Mouse (Mus musculus) yolk sac, embryonic 10.5 days (tissue): Measurements from ENCODE around the gene Mast3.

Experiments used
- DNase-seq: peaks from one replicate; pipeline ENCODE4 v3.0.0-alpha.2; 2017; ENCODE audit warnings: low spot score

The Mast3 gene

DNA sequence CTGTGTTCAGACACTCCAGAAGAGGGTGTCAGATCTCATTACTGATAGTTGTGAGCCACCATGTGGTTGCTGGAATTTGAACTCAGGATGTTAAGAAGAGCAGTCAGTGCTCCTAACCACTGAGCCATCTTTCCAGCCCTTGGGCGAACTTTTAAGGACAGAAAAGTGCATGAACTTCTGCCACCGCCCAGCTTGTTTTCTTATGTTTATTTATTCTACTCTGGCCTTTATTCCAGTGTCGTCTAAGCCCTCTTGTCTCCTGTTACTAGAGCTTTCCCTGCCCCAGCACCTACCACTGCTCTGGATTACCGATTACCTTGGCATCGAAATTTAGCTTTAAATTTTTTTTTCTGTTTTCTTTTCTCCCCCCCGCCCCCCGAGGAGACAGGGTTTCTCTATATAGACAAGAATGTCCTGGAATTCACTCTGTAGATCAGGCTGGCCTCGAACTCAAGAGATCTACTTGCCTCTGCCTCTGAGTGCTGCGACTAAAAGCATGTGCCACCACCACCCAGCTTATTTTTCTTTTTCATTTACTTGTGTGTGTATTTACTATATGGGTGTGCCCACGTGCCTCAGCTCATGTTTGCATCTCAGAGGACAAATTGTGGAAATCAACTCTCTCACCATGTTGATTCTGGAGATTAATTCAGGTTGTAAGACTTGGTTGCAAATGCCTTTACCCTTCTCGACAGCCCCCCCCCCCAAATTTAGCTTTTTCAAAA lies 1.9 kb downstream of the Mast3 start:
- no peak for DNase-seq

DNA sequence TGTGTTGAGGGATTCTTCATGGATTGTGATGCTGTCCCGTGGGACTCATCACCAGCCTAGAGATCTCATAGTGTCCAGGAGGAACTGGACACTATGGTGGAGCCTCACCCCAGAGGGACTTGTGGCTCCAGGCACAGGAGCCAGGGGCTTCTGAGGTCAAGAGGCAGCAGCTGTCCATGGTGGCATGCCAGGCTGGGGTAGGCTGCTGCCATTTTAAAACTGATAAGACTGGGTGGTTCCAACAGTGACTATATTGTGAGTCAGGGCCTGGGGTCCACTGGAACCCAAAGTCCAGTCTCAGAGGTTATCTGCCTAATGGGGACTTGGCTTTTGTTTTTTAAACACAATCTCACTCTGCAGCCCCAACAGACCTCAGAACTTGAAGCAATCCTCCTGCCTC lies 3.0 kb downstream of the Mast3 start:
- no peak for DNase-seq

DNA sequence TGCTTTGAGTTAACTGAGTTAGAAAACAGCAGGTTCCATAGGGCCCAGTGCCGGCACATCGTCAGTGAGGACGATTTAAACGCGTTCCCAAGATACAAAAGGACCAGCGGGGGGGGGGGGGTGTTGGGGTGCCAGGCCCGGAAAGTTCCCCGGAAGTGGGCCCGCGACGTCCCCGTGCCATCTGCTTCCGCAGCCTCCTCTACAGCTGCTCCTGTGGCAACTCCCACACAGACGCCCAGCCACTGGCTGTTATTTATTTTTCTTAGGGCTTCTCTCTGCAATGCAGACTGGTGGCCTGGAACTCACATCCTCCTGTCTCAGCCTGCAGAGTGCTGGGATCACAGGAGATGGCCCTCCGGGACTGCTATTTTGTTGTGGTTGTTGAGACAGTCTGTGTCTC lies 3.7 kb downstream of the Mast3 start:
- no peak for DNase-seq

GRCm38 (mm10) chr8:70800648-70801047 lies 4.2 kb downstream of the Mast3 start:
- no peak for DNase-seq

GRCm38 (mm10) chr8:70798281-70798680 lies 6.6 kb downstream of the Mast3 start:
- no peak for DNase-seq

DNA sequence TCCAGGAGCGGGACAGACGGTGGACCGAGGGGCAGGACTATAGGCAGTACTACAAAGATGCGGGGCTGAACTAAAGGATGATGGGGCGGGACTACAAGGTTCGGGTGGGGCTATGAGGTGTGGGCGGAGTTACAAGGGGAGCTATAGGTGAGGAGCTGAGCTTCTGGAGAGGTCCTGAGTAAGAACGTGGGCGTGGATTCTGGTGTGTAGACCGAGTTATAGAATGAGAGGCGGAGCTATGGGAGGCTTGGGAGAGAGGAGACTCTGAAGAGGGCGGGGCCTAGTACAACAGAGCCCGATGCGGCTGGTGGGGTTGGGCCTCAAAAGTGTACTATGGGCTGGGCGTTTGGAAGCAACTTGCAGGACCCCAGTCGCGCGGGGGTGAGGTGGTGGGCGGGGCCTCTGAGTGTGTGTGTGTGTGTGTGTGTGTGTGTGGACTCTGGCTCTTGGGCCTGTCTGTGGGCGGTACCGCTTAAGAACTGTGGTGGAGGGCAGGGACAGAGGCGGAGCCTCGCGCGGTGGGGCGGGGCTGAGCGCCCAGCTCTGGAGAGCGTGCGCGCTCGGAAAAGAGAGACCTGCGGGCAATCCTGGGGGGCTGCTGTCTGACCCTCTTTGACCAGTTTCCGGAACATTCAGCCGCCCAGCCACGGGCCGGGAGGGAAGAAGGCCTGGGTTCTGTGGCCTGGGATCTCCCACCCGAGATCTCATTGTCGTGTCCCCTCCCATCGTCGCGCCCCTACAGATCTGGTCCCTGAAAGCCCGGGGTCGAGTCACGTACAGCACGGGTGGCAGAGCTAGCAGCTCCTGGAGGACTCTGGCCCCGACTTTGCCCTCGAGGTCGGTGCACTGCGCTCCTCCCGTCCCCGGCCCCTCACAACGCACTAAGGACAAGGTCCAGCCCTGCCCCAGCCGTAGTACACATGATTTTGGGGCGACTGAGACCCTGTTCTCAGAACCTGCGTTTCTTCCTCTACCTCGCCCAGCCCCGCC lies 7.5 kb downstream of the Mast3 start:
- peak; percentile 97 for DNase-seq

GRCm38 (mm10) chr8:70796403-70797080 lies 8.3 kb downstream of the Mast3 start:
- no peak for DNase-seq

- no peak for DNase-seq
These were observed 9.5 kb downstream of the Mast3 start for GRCm38 (mm10) chr8:70795370-70795769.

DNA sequence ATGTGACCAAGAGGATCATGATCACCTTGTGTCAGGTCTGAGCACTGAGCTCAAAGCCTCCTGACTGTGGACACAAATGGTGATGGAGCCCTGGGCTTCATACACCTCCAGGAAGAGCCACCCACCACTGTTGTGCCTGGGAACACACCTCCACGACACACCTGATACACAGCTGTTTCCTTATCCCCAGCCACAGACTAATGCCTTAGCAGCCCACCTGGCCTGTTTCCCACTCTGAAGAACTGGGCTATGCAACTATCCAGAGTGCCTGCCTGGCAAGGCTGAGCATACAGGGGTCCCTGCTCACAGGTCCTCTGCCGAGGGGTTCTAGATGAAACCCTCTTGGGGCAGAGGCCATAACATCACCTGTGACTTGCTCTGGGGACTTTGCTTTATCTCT lies 10.6 kb downstream of the Mast3 start:
- no peak for DNase-seq

DNA sequence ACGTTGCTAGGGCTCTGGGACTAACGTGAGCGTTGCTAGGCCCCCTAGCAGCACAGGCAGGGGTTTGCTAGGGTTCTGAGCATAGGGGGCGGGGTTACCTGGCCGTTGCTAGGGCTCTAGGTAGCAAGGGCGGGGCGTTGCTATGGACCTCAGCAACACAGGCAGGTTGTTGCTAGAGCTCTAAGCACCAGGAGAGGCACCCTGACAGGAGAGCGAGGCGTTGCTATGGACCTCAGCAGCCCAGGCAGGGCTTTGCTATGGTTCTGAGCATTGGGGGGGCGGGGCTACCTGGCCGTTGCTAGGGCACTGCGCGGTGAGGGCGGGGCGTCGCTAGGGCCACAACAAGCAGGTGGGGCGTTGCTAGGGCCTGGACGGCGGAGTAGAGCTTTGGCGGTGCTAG lies 12.2 kb downstream of the Mast3 start:
- peak; percentile 88 for DNase-seq

GRCm38 (mm10) chr8:70791975-70792691 lies 12.7 kb downstream of the Mast3 start:
- DNase-seq, result peak; percentile 97

- DNase-seq, result no peak
These were observed 13.6 kb downstream of the Mast3 start for GRCm38 (mm10) chr8:70791294-70791701.

DNA sequence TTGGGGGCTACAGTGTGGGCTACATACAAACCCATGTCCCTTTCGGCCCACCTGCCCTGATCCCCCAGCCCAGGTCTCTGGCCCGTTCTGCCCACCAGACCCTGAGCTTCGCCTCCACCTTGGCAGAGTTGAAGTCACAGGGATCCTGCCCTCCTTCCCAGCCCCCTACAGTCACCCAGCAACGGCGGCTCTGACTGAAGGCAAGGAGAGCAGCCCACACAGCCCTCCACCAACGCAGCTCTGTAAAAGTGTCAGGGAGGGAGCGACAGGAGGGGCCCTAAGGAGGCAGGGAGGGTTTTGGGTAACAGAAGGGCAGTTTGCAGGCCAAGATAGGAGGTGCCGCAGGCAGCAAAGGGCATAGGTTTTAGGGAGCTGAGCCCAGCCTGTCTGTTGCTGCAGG lies 14.0 kb downstream of the Mast3 start:
- no peak for DNase-seq

- DNase-seq, result no peak
These were observed 15.8 kb downstream of the Mast3 start for GRCm38 (mm10) chr8:70789046-70789445.

GRCm38 (mm10) chr8:70787941-70788667 lies 16.8 kb downstream of the Mast3 start:
- DNase-seq, result peak; percentile 91

DNA sequence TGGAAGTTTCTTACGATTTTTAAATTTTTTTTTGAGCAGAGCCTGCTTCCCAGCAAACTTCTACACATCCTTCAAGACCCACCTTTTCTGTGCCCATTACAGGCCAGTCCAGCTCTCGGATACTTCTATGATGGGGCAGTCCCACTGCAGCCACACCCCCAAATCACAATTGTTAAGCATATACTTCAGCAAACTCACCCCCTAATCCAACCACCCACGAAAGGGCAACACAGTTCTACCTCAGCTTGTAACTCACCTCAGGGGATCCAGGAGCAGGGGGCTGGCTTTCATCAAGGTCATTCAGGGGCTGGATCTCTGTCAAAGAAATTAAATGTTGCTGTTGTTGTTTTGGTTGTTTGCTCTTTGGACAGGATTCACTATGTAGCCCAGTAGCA lies 17.8 kb downstream of the Mast3 start:
- no peak for DNase-seq

DNA sequence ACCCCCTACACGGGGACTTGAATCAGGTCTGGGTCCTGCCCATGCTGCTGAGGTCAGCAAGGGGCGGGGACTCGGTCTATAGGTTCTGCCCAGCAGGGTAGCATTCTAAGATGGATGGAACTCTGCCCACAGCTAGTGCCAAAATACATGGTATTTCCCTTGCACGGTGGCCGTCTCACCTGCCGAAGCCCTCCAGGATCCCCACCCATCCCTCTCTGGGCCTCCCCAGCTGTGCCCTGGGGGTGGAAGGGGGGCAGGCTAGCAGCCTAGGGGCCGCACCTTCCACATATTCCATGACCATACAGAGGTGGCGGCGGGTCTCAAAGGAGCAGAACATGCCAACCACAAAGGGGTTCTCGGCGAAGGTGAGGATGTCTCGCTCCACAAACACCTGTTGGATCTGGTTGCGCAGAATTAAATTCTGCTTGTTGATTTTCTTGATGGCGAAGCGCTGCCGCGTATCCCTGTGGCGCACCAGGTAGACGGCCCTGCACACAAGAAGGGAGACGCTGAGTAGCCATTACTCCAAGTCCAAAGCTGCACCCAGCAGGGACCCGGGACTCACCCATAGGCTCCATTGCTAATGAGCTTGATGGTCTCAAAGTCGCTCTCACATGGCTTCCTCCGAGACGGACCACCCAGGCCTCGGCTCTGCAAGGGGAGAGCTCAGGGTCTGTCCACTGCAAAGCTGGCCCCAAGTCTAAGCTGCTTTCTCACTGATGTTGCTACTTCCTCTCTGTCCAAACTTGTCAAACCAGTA lies 18.4 kb downstream of the Mast3 start:
- DNase-seq, result no peak

- DNase-seq, result no peak
These were observed 24.8 kb downstream of the Mast3 start for GRCm38 (mm10) chr8:70780093-70780492.

GRCm38 (mm10) chr8:70776496-70777444 lies 28.1 kb downstream of the Mast3 start, which contains the start of gene Pik3r2:
TSS of gene Pik3r2 (minus strand) at chr8:70776713.
- DNase-seq, result peak; percentile 97
